Mouse (Mus musculus) layer of hippocampus, adult 9-10 months (tissue): ENCODE results near the gene Spata20.

Experiments
- DNase-seq: peaks from one replicate; pipeline ENCODE4 v3.0.0; 2022; ENCODE audit warnings: low spot score

Gene Spata20

GRCm38 (mm10) chr11:94486001-94486400 lies at the start of gene Spata20:
Spata20 (minus strand) TSS chr11:94486179.
- DNase-seq, result peak; percentile 87

DNA sequence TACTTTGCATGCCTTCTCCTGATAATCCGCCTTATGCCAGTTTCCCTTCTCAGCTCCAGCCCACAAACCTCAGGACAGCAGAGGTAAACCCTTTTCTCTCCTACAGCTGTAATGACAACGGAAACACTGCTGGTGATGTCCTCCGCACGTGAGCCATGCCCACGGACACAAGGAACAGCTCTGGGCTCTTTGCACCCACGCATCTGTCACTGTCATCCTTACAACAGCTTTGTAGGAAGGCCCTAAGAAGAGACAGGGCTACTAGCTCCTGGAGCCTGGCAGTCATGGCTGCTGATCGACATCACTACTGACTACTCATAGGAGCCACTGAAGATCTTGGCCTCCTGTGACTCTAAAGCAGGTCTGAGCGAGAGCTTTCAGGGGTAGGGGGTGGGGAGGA lies 47.2 kb upstream of the Spata20 start:
- DNase-seq, result no peak

DNA sequence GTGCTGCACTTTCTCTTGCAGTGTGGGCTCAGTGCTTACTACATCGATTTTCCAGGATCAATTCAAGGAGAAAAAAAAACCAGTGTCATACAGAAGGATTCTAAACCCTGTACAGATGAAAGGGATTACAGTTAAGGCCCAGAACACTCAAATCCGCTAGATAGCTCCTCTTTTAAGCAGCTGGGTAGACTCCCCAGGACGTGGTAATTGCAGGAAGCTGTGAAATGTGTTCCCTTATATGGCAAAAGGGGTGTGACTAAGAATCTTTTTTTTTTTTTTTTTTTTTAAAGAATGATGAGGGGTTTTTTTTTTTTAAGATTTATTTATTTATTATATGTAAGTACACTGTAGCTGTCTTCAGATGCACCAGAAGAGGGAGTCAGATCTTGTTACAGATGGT lies 42.9 kb upstream of the Spata20 start:
- DNase-seq, result no peak

DNA sequence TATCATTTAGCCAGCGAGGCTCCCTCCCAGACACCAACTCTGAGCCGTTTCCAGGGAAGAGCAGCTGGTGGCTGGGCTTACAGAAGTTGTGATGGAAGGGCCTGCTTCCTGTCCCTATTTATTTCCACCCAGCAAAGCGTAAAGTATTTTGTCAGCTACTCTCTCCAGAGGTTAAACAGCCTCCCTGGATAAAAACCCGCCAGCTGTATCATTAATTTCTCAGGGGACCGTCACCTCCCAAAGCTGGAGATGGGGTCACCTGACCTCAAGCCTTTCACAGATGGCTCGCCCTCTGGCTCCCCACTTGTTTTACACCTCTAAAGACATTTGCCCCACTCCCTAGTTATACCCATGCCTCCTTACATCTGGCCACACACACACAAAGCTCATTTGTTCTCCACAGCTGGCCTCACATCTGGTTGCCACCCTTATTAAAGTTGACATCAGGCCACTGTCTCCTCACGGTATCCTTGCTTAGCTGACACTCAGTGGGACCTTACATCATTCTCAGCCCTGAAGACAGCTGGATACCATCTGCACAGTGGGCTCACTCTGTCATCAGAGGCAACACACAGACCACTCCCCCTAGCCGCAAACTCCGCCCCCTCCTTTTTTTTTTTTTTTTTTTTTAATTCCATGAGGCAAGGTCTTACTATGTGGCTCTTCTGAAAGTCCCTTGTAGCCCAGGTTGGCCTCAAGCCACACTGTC lies 40.3 kb upstream of the Spata20 start:
- no peak for DNase-seq

DNA sequence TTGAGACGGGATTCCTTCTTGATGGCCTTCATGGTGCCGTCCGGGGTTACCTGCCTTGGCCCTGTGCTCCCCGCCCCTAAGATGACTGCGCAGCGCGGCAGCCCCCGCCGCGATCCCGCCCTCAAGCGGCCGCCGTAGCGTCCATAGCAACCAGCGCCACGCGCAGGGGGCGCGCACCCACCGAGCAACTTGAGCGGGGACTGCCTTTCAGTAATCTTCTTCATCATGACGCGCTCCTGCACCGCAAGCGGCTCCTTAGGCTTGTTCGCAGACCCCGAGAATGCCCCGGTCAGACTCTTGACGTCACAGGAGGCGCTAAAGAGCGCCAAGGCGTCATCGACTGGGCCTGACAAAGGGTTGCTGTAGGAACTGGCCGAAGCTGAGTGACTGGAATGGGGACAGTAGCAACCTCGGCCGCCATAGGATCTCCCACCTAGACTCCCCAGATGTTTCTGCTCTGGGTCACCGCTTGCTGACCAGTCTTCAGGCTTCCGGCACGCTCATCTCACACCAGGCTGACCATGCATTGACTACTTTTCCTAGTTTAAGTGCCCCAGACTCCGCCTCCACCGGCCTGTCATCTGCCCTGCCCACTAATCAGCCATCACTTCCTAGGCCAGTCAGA lies 35.4 kb upstream of the Spata20 start, which contains the start of gene Mycbpap:
TSS of gene Mycbpap (minus strand) at position 524 of the 625 bp plus-strand sequence.
- DNase-seq, result no peak

- DNase-seq, result no peak
Measured at GRCm38 (mm10) chr11:94513452-94513851, 27.5 kb upstream of the Spata20 start.

DNA sequence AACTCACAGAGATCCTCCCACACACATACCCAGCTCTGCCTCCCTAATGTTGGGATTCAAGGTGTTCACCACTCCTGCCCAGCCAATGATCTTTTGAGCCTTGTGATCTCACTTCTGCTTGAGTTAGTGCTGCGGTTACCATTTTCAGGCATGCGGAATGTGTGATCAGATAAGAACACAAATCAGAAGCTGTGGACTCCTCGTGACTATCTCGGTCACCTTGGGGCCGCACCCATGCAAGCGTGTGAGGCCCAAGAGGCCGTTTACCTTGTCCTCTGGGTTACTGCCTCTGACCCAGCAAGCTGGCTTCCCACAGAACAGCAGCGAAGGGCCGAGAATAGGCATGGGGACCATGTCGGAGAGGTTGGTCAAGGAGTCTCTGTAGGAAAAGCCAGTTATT lies 23.0 kb upstream of the Spata20 start:
- DNase-seq, result no peak

- DNase-seq, result no peak
Measured at GRCm38 (mm10) chr11:94501482-94501881, 15.5 kb upstream of the Spata20 start.

DNA sequence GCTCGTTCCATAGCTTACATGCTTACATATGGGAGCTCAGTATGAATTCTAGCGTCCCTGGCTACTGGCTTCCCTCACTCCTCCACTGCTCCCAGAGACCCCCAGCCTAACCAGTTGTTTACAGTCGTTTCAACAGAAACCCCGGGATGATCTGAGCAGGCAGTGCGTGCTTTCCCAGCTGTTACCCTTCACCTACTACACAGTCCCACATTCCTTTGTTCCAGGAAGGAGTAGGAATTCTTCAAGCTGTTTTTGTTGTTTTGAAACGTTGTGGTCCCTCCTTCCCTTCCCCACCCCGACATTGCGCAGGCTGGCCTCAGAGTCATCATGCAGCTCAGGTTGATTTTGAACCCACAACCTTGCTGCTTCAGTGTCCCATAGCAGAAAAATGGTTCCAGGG lies 14.4 kb upstream of the Spata20 start:
- no peak for DNase-seq

DNA sequence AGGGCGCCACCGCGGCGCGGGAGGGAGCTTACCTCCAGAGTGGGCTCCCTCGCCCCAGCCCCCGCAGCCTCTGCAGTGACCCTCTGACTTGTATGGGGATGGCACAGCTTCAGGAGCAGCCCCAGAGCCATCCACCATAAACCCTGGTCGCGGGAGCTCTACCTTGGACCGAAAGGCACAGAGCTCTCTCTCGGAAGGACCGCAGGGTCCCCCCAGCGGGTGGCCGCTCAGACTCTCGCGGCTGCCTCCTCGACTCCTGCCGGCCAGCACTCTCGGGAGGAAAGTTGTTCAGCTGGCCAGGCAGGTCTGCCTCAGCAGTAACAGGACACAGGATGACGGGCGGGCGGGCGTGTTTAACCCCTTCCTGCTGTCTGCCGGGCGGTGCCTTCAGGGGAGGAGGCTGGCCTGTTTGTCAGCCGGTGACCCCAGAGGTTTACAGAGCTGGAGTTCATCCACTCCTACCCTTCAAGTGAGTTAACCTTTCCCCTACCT lies 13.7 kb upstream of the Spata20 start, which contains the start of gene Epn3:
TSS of gene Epn3 (minus strand) at position 314 of the 492 bp plus-strand sequence.
- no peak for DNase-seq

GRCm38 (mm10) chr11:94499035-94499434 lies 13.1 kb upstream of the Spata20 start:
- no peak for DNase-seq

- peak; percentile 35 for DNase-seq
Measured at GRCm38 (mm10) chr11:94498093-94498996, 12.4 kb upstream of the Spata20 start.

DNA sequence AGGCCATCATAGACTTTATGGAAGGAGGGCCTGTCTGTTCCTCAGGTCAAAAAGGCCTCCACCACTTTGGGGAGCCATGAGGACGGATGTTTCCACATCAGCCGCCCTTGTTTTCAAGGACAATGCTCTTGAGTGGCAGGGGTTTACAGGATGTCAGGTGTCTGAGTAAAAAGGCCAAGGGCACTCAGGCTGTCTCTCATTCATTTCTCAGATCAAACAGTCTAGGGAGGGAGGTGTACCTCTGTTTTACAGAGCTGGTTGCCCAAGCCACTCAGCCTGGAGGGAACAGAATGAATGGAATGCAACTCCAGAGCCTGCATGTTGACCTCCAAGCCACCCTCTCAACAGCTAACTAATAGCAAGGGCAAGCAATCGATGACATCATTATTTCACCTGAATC lies 9.4 kb upstream of the Spata20 start:
- no peak for DNase-seq

DNA sequence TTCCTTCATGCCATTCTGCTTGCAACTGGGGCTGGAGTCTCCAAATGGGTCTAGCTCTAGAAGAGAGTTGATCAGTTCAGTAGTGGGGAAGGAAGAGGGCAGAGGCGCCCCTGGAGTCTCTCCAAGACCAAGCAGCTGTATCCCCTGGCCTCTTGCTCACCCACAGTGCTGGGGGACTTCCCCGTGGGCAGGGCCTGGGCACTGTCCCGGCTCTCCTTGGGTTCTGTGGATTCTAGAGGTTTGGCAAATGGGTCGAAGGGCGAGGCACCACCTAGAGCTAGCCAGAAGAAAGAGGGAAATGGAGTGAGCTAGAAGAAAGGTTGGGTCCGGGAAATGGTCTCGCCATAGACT lies 5.7 kb upstream of the Spata20 start:
- DNase-seq, result no peak

- DNase-seq, result no peak
Measured at GRCm38 (mm10) chr11:94491035-94491748, 5.2 kb upstream of the Spata20 start.

DNA sequence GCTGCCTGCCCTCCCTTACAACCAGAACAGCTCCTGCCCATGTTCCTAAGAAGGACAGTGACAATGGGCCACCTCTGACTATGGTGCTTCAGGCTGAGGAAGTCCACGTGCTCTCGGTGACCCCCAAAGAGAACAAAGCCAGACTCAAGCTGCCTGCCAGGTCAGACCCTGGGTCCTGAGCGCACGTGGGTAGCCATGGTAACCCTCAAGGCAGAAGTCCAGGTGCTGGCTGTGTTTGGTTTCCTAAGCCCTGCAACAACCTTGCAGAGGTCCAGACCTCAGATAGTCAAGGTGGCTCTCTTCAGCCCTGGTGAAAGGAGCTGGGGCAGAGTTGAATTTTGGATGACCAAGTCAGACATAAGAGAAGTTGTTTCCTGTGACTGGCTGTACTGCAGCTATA lies 3.8 kb upstream of the Spata20 start:
- DNase-seq, result no peak

DNA sequence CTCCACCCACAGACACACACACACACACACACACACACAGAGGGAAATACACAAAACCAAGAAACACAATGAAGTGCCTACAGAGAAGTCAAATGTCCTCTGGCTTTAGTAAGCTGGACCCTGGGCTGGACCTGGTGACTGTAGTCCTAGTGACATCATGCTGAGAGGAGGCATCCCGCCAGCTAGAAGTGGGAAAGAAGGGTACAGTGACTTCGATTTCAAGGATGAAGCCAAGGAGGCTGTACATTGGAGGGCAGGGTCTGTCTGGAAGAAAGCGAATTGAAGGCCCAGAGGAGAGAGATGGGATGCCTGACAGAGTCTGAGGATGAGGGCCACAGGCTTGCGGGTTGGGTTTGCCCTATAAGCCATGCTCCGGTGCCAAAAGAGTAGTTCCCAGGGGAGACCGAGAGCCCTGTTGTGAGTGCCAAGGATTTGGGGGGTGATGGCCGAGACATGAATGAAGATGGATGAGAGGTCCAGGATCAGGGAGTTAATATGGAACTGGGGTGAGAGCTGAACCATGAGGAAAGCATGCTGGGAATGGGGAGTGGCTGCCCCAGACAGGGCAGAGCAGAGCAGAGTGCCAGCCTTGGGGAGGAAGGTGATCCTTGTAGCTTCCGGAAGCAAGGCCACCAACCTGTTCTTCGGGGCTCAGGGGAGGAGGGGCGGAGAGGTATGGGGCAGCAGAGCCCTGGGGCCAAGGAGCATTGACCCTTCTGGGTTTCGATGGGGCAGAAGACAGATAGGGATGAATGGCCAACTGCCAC lies 3.0 kb upstream of the Spata20 start:
- no peak for DNase-seq

- no peak for DNase-seq
Measured at GRCm38 (mm10) chr11:94485223-94485622, 756 bp downstream of the Spata20 start.

GRCm38 (mm10) chr11:94484636-94485035 lies 1.3 kb downstream of the Spata20 start:
- DNase-seq, result no peak

GRCm38 (mm10) chr11:94483921-94484320 lies 2.1 kb downstream of the Spata20 start:
- DNase-seq, result no peak

DNA sequence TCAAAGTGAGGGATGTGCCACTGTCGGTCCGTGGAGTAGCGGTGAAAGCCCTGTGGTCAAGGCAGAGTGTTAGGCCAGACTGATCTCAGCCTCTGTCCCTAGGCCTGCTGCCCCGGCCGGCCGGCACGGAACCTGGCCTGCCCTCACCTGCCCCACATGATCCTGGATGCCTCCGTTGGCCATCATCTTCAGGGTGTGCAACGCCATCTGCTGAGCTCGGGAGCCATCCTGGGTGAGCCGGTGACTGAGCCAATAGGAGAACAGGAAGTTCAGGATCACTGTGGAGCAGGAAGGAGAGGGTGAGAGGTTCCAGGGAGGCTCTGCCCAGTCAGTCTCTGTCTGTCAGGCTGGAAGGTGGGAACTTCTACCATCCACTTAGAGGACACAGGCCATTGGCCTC lies 2.5 kb downstream of the Spata20 start:
- no peak for DNase-seq
